Mouse (Mus musculus) neural tube, embryonic 14.5 days (tissue): Measurements from ENCODE around the gene Crebl2. TPM values are rescaled to one million over a fixed set of nuclear protein-coding genes. Genes with fewer than 3 reads are reported as not detected.

ENCODE experiments used
- ATAC-seq: fragments of 200-750 bp; cut with Nextera tagmentation; 2 replicates; pipeline ENCODE4 v1.8.0; 2017; ENCODE audit warnings: low read depth, mild to moderate bottlenecking, moderate TSS enrichment, moderate library complexity
- H3K27ac ChIP-seq: fragments of 300-500 bp; sonication (generic); 2 replicates; pipeline ENCODE4 v1.5.1; 2014; ENCODE audit warnings: low read depth, mild to moderate bottlenecking, control low read depth, low read length, moderate library complexity, mixed read lengths
- H3K27me3 ChIP-seq: fragments of 300-500 bp; sonication (generic); 2 replicates; pipeline ENCODE4 v1.6.1; 2014; ENCODE audit warnings: low read length; ENCODE audit not compliant: control insufficient read depth, insufficient read depth
- H3K36me3 ChIP-seq: fragments of 300-500 bp; sonication (generic); 2 replicates; pipeline ENCODE4 v1.6.1; 2014; ENCODE audit warnings: low read length, mixed read lengths; ENCODE audit not compliant: control insufficient read depth, insufficient read depth
- H3K4me1 ChIP-seq: fragments of 300-500 bp; sonication (generic); 2 replicates; pipeline ENCODE4 v1.6.1; 2014; ENCODE audit warnings: low read length; ENCODE audit not compliant: control insufficient read depth, insufficient read depth
- H3K4me2 ChIP-seq: fragments of 300-500 bp; sonication (generic); 2 replicates; pipeline ENCODE4 v1.6.1; 2014; ENCODE audit warnings: mild to moderate bottlenecking, low read depth, low read length, control low read depth
- H3K4me3 ChIP-seq: fragments of 300-500 bp; sonication (generic); 2 replicates; pipeline ENCODE4 v1.5.1; 2014; ENCODE audit warnings: low read depth, low read length, control low read depth, mixed read lengths
- H3K9ac ChIP-seq: fragments of 300-500 bp; sonication (generic); replicated peaks from 2 replicates; pipeline ENCODE4 v1.6.1; 2014; ENCODE audit warnings: low read depth, mild to moderate bottlenecking, control low read depth, low read length, mixed read lengths
- H3K9me3 ChIP-seq: fragments of 300-500 bp; sonication (generic); 2 replicates; pipeline ENCODE4 v1.6.1; 2016; ENCODE audit warnings: low read length; ENCODE audit not compliant: control insufficient read depth
- WGBS: fragments of 180-500 bp; shearing (Covaris S2); extraction: QIAGEN DNeasy Blood & Tissue Kit; methylation state at CpG from one replicate; pipeline ENCODE4 v1.1.7; 2014; 5-methylcytosine and 5-hydroxymethylcytosine counted together
- polyA plus RNA-seq: library from polyadenylated mRNA; unstranded; fragments of >200 nt; fragmentation: Nextera tagmentation; extraction: Ambion mirVana; gene quantifications from 2 replicates; pipeline ENCODE4 v1.2.1, GENCODE M21; 2014

Crebl2 gene
- polyA plus RNA-seq, result 4.3 and 4.8 TPM in 2 replicates

DNA sequence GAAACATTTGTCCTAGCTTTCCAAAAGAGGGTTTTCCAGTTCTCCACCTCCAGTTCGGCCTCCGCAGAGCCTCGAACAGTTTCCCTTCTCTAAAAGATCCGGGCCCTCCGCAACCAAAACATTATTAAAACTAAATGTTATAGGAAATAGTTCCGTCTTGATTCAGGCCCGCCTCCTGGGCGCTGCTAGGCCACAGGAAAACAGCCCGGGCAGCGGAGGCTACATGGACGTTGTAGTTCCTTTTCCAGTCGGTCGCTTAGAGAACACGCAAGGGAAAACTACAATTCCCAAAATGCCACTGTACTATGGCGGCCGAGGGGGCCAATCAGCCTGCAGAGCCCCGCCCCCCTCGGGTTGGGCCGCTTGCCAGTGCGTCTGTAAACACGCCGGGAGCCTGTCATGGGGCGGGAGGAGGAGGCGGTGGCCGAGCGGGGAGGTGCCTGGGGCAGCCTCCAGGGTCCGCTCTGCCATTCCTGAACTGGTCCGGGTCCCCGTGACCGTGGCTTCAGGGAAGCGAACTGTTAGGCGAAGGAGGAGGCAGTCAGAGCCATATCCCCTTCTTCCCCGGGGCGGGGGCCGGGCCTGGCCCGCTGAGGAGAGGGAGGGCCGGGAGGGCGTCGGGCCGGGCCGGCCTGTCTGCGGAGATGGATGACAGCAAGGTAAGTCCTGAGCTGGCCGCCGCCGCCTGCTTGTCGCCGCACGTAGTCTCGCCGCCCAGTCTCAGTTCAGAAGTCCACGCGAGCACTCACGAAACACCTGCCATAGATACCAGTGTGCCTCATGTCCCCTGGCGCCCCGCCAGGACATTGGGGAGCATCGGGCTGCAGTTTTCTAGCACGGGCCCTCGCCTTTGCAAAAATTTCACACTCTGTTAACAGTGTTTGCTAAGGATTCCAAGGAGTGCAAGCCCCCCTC is at the start of gene Crebl2:
Gene Crebl2, plus strand, starts transcription at position 369 of the 915 bp plus-strand sequence.
- Histone ChIP-seq H3K36me3 (no peaks in the 10 kb centered on the region), H3K9me3 (no peaks in the 10 kb centered on the region), H3K27ac (peak within 1 kb of the TSS; percentile 90), H3K4me3 (peak within 1 kb of the TSS; percentile 71), H3K4me2 (peak within 1 kb of the TSS; percentile 61), H3K9ac (peak within 1 kb of the TSS; percentile 74), H3K4me1 (no peaks in the 10 kb centered on the region), H3K27me3 (no peaks in the 10 kb centered on the region)
- ATAC-seq, result peak; percentile 97
- 0% methylated on average over 57 of the region's 58 CpGs for WGBS

- Histone ChIP-seq H3K4me2 (no peak overlapping the region), H3K36me3 (no peaks in the 10 kb centered on the region), H3K9ac (no peak overlapping the region), H3K4me3 (no peak overlapping the region), H3K9me3 (no peaks in the 10 kb centered on the region), H3K27me3 (no peaks in the 10 kb centered on the region), H3K4me1 (no peaks in the 10 kb centered on the region), H3K27ac (no peak overlapping the region)
- ATAC-seq, result no peak
- 88% methylated on average over 7 of the region's 7 CpGs for WGBS
Observed at GRCm38 (mm10) chr6:134781494-134781913, 48.5 kb upstream of the Crebl2 start.

DNA sequence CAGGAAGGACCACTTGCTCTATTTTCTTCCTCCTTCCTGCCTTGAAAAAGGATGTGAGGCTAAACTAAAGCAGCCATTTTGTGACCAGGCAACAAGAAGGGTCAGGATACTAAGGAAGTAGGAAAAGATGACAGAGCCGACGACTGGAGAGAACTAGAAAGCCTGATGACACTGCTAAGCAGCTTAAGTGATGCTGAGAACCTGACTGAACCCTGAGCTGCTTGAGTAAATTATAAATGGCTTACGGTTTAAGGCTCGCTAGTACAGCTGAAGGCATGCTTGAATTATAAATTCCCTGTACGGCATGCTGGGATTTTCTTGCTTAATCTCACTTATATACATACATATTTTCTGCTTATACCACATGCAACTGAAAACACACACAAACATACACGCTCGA is 47.1 kb upstream of the Crebl2 start:
- no peaks in the 10 kb centered on the region for H3K9me3 ChIP-seq
- no peak for ATAC-seq
- H3K36me3 ChIP-seq, result no peaks in the 10 kb centered on the region
- H3K9ac ChIP-seq, result no peak overlapping the region
- no peak overlapping the region for H3K27ac ChIP-seq
- no peak overlapping the region for H3K4me2 ChIP-seq
- H3K4me1 ChIP-seq, result no peaks in the 10 kb centered on the region
- WGBS, result 88% methylated on average over 7 of the region's 7 CpGs
- H3K4me3 ChIP-seq, result no peak overlapping the region
- no peaks in the 10 kb centered on the region for H3K27me3 ChIP-seq

DNA sequence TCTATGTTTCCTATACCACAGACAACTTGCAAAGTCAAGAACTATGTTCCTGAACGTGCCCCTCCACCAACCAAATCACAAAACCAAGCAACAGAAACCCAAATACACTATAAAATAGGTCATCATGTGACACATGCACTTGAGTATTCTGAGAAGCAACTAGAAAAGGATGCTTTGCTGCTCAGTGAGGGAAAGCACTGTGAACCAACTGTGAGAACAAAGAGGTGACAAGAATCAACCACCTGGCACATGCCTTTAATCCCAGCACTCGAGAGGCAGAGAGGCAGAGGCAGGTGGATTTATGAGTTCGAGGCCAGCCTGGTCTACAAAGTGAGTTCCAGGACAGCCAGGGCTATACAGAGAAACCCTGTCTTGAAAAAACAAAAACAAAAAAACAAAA is 43.5 kb upstream of the Crebl2 start:
- Histone ChIP-seq H3K9ac (no peak overlapping the region), H3K4me1 (no peaks in the 10 kb centered on the region), H3K27ac (no peak overlapping the region), H3K9me3 (no peaks in the 10 kb centered on the region), H3K4me3 (no peak overlapping the region), H3K4me2 (no peak overlapping the region), H3K27me3 (no peaks in the 10 kb centered on the region), H3K36me3 (no peaks in the 10 kb centered on the region)
- WGBS, result 58% methylated on average over 3 of the region's 3 CpGs
- no peak for ATAC-seq

- WGBS, result 80% methylated on average over 6 of the region's 6 CpGs
- H3K4me1 ChIP-seq, result no peaks in the 10 kb centered on the region
- H3K27ac ChIP-seq, result no peak overlapping the region
- H3K4me3 ChIP-seq, result no peak overlapping the region
- ATAC-seq, result no peak
- no peaks in the 10 kb centered on the region for H3K36me3 ChIP-seq
- H3K4me2 ChIP-seq, result no peak overlapping the region
- H3K27me3 ChIP-seq, result peaks cover 2% of the 10 kb centered on the region
- no peaks in the 10 kb centered on the region for H3K9me3 ChIP-seq
- H3K9ac ChIP-seq, result no peak overlapping the region
Observed at GRCm38 (mm10) chr6:134789100-134789499, 40.9 kb upstream of the Crebl2 start.

- ATAC-seq, result no peak
- peak overlapping the region; percentile 85 for H3K9ac ChIP-seq
- H3K4me1 ChIP-seq, result no peaks in the 10 kb centered on the region
- H3K27me3 ChIP-seq, result peaks cover 2% of the 10 kb centered on the region
- H3K4me3 ChIP-seq, result peak overlapping the region; percentile 60
- no peaks in the 10 kb centered on the region for H3K9me3 ChIP-seq
- peak overlapping the region; percentile 73 for H3K4me2 ChIP-seq
- H3K27ac ChIP-seq, result peak overlapping the region; percentile 60; the same call in 1 of the 2 replicates
- WGBS, result 1% methylated on average over 40 of the region's 46 CpGs
- H3K36me3 ChIP-seq, result no peaks in the 10 kb centered on the region
Observed at GRCm38 (mm10) chr6:134791251-134792118, 38.5 kb upstream of the Crebl2 start.

GRCm38 (mm10) chr6:134792141-134793045 is 37.6 kb upstream of the Crebl2 start, which contains the start of gene Dusp16:
Dusp16 (minus strand) TSS chr6:134792625.
- Histone ChIP-seq H3K36me3 (no peaks in the 10 kb centered on the region), H3K4me1 (no peaks in the 10 kb centered on the region), H3K9me3 (no peaks in the 10 kb centered on the region), H3K4me3 (peak within 1 kb of the TSS; percentile 60), H3K27me3 (peaks cover 2% of the 10 kb centered on the region), H3K9ac (peak within 1 kb of the TSS; percentile 85), H3K4me2 (peak within 1 kb of the TSS; percentile 73), H3K27ac (peak within 1 kb of the TSS; percentile 60)
- peak; percentile 85 for ATAC-seq
- WGBS, result 2% methylated on average over 55 of the region's 108 CpGs

GRCm38 (mm10) chr6:134793046-134793806 is 36.7 kb upstream of the Crebl2 start:
- no peaks in the 10 kb centered on the region for H3K4me1 ChIP-seq
- H3K4me3 ChIP-seq, result peak overlapping the region; percentile 60
- WGBS, result 42% methylated on average over 21 of the region's 21 CpGs
- H3K27ac ChIP-seq, result no peak overlapping the region
- peak overlapping the region; percentile 73 for H3K4me2 ChIP-seq
- H3K27me3 ChIP-seq, result peaks cover 2% of the 10 kb centered on the region
- ATAC-seq, result peak; percentile 20; the same call in 1 of the 2 replicates
- H3K36me3 ChIP-seq, result no peaks in the 10 kb centered on the region
- peak overlapping the region; percentile 50 for H3K9ac ChIP-seq
- H3K9me3 ChIP-seq, result no peaks in the 10 kb centered on the region
